ENCODE assay signal across 13 mouse cellular contexts in the genomic region with DNA sequence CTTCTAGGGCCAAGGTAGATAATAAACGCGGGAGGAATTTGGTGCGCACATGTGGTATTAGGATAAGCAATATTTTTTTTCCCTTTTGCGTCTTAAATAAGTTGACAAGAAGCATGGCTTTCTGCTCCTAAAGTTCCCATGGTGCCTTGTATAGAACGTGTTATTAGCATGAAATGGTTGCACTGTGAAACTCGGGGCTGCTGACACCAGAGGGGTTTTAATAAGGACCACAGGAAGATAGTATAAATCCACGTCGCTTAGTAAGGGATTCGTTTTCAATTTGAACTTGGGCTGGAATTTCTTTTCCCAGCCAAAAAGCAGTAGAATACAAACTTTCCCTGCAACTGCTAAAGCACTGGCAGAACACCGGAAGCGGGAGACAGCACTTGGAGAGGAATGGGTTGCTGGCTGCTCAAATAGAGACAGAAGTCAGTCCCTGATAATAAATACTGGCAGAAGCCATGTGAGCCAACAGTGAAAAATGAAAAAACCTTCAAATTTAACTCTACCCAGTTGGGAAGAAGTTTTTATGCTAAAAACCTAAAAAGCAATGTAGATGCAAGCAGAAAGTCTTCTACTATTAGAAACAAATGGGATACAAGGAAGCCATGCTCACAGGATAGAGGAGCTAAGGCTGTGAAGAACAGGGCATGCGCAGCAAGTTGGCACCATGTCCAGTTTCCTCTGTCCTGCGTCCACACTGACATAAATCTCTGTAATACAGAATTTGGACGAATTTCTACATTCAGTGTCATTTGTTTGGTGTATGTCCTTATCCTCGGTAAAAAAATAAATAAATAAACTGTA. TPM values are rescaled to one million over a fixed set of nuclear protein-coding genes. Genes with fewer than 3 reads are reported as not detected.
DNase-seq lines count a peak whose midpoint lies in the region; ATAC-seq and TF ChIP-seq lines count a peak whose summit lies in the region.
"Had no signal": no experiment of that assay in that cellular context is flagged by ENCODE, and none has a peak within 500 bp of the region (broad histone marks: within the 10 kb centered on the region; RNA-seq: fewer than 3 reads in every experiment).

No protein-coding gene starts in this region.

- intact Hi-C loops in heart, postnatal 10 days (cut with DNase I): no loop called here
- intact Hi-C loops in heart, adult 2 months (cut with DNase I): no loop called here
- intact Hi-C loops in left cerebral cortex, postnatal 14 days (cut with DNase I): no loop called here

- no peaks in the 10 kb centered on the region for H3K27me3 ChIP-seq in heart, adult 2 months (ENCODE audit: control insufficient read depth, insufficient read depth, low read length)
- H3K27me3 ChIP-seq in lung, postnatal 0 days (replicated peaks; ENCODE audit: insufficient read depth, low read length): no peaks in the 10 kb centered on the region

- no peaks in the 10 kb centered on the region for H3K9me3 ChIP-seq in lung, postnatal 0 days (ENCODE audit: low read length)

- no peaks in the 10 kb centered on the region for H3K79me2 ChIP-seq in heart, adult 2 months (replicated peaks; ENCODE audit: control insufficient read depth, insufficient read depth, low read length)

- no peak for ATAC-seq in lung, postnatal 0 days
- ATAC-seq: forebrain, postnatal 0 days had no signal

- TF ChIP-seq CTCF in heart, adult 2 months (IDR thresholded peaks at IDR 0.05): no peak
- no peak for TF ChIP-seq CTCF in lung, postnatal 0 days (IDR thresholded peaks at IDR 0.05)

- no peaks in the 10 kb centered on the region for H3K4me1 ChIP-seq in heart, adult 2 months (ENCODE audit: control insufficient read depth, insufficient read depth, low read length)
- H3K4me1 ChIP-seq in lung, postnatal 0 days (ENCODE audit: insufficient read depth, low read depth, low read length): no peaks in the 10 kb centered on the region

- no peak overlapping the region for H3K9ac ChIP-seq in heart, adult 2 months (ENCODE audit: low read depth, low read length)
- no peak overlapping the region for H3K9ac ChIP-seq in lung, postnatal 0 days (replicated peaks; ENCODE audit: low read depth)
- H3K9ac ChIP-seq: forebrain, postnatal 0 days; hindbrain, embryonic 14.5 days had no signal

- no peak overlapping the region for H3K27ac ChIP-seq in heart, adult 2 months
- H3K27ac ChIP-seq in lung, postnatal 0 days (ENCODE audit: low read length): no peak overlapping the region
- H3K27ac ChIP-seq: hindbrain, embryonic 14.5 days; macrophage had no signal

- 73% methylated on average over 15 of the region's 15 CpGs for WGBS in heart, adult 2 months
- 59% methylated on average over 15 of the region's 15 CpGs for WGBS in lung, postnatal 0 days

- no peak overlapping the region for H3K4me2 ChIP-seq in lung, postnatal 0 days (replicated peaks; ENCODE audit: low read depth, low read length)
- H3K4me2 ChIP-seq: hindbrain, embryonic 14.5 days had no signal

- no peak overlapping the region for H3K4me3 ChIP-seq in heart, adult 2 months
- no peak overlapping the region for H3K4me3 ChIP-seq in lung, postnatal 0 days (ENCODE audit: low read depth, low read length)

- no peak for TF ChIP-seq POLR2A in heart, adult 2 months (IDR thresholded peaks at IDR 0.05; ENCODE audit: insufficient read depth, low read depth, low read length)

- TF ChIP-seq EP300 in heart, adult 2 months (IDR thresholded peaks at IDR 0.05; ENCODE audit: insufficient read depth, low read depth, low read length): no peak
- no peak for TF ChIP-seq EP300 in lung, postnatal 0 days (IDR thresholded peaks at IDR 0.05)

- no peaks in the 10 kb centered on the region for H3K36me3 ChIP-seq in heart, adult 2 months (ENCODE audit: control insufficient read depth, insufficient read depth, low read length)
- no peaks in the 10 kb centered on the region for H3K36me3 ChIP-seq in lung, postnatal 0 days (ENCODE audit: insufficient read depth, low read length)

- DNase-seq in adrenal gland, postnatal 10 days: peak; percentile 40
- DNase-seq in adrenal gland, adult 2 months: no peak
- DNase-seq in heart, postnatal 10 days: peak; percentile 28 to 45
- DNase-seq in heart, adult 2 months: no peak
- peak; percentile 21 for DNase-seq in lung, postnatal 0 days (ENCODE audit: low spot score)
- DNase-seq in lung, postnatal 36 days: no peak
- peak; percentile 32 for DNase-seq in lung, postnatal 14 days
- no peak for DNase-seq in left cerebral cortex, postnatal 14 days (ENCODE audit: low spot score in 2 of 2)
- DNase-seq: cerebellum, postnatal 36 days; forebrain, postnatal 0 days; right cerebral cortex, postnatal 4 days had no signal

RNA-seq across cellular contexts. Expression of a gene that starts 22.0 kb away (rescaled TPM):
- 10 to 100 TPM; 15.7 to 17.8 TPM for total RNA-seq in adrenal gland, postnatal 10 days (2021)
- 10 to 100 TPM; 11.4 to 17.3 TPM for total RNA-seq in adrenal gland, adult 2 months (2021)
- 4.2 and 4.5 TPM in 2 replicates for polyA plus RNA-seq in adrenal gland, adult 2 months (2012; rRNA removed)
- total RNA-seq in heart, postnatal 10 days (2021): 10 to 100 TPM; 69.9 to 71.6 TPM
- 10 to 100 TPM; 64.6 to 72.3 TPM for total RNA-seq in heart, adult 2 months (2021)
- polyA plus RNA-seq in heart, adult 2 months (2012; rRNA removed): 18.0 and 23.9 TPM in 2 replicates
- polyA plus RNA-seq in lung, postnatal 0 days (2015; fragmentation: Nextera tagmentation; extraction: Ambion mirVana): 10.1 and 12.1 TPM in 2 replicates
- total RNA-seq in left cerebral cortex, postnatal 14 days (2021): 1 to 10 TPM; 2.5 TPM

Comparison
In these comparisons a context has a peak if more than half of its experiments do, and no peak if none do; other contexts are left out.
1. DNase-seq: peak in adrenal gland, postnatal 10 days (single experiment), heart, postnatal 10 days (2 of 2), lung, postnatal 0 days (single experiment) and lung, postnatal 14 days (single experiment); none in adrenal gland, adult 2 months (single experiment), heart, adult 2 months (0 of 2), lung, postnatal 36 days (single experiment) and left cerebral cortex, postnatal 14 days (0 of 2).